Mouse (Mus musculus) CD4-positive, CD25-positive, alpha-beta regulatory T cell, adult 2 months (primary cell): Measurements from ENCODE around the gene Prickle3.

ENCODE experiments used
- DNase-seq: peaks from one replicate; pipeline ENCODE4 v3.0.0-alpha.2; 2012; ENCODE audit warnings: low read depth, low spot score

The Prickle3 gene

GRCm38 (mm10) chrX:7657221-7657639 is at the start of gene Prickle3:
Gene Prickle3, plus strand, starts transcription at chrX:7657260.
- DNase-seq = peak; percentile 81

GRCm38 (mm10) chrX:7610035-7610434 is 47.0 kb upstream of the Prickle3 start:
- DNase-seq = no peak

GRCm38 (mm10) chrX:7610536-7611258 is 46.4 kb upstream of the Prickle3 start:
- DNase-seq = no peak

DNA sequence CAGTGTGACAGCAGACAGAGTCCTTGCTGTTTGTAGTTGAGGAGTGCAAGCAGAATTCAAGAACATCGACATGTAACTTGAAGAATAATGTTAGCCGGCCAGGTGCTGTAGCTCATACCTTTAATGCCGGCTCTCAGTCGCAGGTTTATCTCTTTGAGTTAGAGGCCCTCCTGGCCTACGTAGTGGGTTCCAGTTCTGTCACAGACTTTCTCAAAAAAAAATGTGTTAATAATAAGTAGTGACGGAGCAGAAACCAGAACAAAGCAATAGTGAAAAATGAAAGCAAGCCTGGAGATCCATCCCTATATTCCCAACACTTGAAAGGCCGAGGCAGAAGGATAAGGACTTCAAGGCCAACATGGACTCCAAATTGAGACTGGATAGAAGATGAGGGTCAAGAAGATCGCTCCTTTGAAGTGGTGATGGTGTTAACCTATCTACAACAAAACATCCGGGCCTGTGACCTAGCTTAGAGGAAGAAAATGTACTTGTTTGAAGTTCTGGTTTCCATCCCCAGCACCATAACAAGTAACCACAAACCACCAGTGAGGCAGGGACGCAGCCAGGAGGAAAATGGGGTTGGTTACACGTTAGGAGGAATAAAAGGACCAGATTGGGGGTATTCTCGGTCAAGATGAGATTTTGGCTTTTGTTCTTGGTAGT is 39.0 kb upstream of the Prickle3 start:
- peak; percentile 68 for DNase-seq

DNA sequence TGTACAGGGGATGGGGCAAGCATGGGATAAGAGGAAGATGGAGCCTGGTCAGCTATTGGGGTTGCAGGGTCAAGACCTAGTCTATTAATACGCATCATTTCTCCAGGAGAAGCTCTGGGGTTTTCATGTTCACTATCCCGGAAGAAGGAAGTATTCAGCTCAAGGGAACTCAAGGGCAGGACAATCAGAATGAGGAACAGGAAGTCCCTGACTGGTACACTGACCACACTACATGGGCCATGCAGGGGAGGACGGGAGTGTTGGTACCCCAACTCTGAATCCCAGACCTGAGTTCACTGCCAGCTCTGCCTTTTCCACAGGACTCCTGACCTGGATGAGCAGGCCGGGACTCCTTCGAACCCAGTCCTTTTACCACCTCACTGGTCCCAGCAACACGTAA is 24.5 kb upstream of the Prickle3 start:
- no peak for DNase-seq

- no peak for DNase-seq
Measured at GRCm38 (mm10) chrX:7635101-7635500, 22.0 kb upstream of the Prickle3 start.

DNA sequence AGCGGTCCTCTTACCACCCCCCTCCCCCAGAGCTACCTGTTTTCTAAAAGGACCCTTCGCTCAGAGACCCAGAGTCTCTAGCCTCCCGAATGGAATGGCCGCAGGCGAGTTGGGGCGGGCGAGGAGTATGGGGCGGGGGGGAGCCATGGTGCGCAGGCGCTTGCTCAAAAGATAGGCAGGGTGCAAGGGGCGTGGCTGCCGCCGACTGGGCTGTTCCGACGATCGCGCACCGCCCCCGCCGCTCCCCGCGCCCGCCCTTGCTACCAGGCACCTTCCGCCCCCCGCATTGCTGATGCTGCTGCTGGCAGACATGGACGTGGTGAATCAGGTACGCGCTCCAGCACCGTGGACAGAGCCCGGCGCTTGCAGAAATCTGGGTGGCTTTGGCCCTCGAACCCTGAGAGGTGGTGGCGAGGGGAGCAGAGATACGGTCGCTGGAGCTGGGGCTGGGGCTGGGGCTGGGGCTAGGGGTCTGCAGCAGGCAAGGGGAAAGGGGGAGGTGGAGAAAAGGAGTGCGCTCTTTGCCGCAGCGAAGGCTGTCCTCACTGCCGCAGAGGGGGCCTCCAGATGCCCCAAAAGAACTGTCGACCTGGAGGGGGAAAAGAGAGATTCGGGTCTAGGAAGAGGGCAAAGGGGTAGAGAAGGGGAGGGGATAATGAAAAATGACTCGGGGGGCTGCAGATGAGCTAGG is 18.5 kb upstream of the Prickle3 start, which contains the start of gene Syp:
TSS of gene Syp (plus strand) at position 71 of the 691 bp plus-strand sequence.
- peak; percentile 91 for DNase-seq

- DNase-seq = no peak
Measured at GRCm38 (mm10) chrX:7639536-7640325, 17.3 kb upstream of the Prickle3 start.

DNA sequence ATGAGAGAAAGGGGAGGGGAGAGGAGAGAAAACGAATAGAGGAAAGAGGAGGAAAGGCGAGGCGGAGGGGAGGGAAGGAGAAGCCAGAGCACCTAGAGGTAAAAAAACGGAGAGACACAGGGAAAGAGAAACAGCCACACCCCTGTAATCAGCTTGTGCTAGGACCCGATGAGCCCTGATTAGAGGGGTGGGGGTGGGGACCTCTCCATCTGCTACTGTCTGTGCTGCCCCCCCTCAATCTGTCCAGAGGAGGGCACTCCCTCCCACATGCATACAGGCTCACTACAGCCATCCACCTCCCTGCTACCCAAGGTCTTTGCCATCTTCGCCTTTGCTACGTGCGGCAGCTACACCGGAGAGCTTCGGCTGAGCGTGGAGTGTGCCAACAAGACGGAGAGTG is 16.3 kb upstream of the Prickle3 start:
- no peak for DNase-seq

DNA sequence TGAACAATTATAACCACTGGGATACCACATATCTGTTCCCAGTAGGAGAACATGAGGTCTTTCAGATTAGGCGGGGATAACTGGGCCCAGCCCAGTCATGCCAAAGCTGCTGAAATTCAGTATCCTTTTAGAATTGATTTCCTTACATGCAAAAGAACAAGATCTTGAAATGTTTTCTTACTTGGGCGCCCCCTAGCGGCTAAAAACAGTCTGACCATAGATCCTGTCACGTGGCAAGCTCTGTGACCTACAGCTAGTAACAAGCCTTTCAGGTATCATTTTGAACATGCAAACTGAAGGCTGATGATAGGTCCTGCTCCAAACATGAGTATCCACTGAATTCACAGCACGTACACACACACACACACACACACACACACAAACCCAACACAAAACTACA is 11.7 kb upstream of the Prickle3 start:
- peak; percentile 88 for DNase-seq

DNA sequence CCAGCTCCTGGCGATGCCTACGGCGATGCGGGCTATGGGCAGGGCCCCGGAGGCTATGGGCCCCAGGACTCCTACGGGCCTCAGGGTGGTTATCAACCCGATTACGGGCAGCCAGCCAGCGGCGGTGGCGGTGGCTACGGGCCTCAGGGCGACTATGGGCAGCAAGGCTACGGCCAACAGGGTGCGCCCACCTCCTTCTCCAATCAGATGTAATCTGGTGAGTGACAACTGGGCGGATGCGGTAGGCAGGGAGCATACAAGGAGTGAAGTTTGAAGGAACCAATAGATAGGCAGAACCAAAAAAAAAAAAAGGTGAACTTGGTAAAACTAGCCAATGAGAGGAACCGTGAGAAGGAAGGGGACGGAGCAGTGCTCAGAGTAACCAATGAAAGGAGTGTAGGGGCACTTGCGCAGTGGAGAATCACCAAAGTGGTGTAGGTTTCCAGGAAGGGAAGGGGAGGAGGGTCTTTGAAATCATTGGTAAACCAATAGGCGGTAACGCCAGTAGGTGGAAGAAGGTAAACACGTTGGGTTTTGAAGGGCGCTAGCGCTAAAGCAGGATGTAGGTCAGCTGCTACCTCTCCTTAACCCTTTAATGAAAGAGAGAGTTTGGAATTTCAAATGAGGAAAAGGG is 8.3 kb upstream of the Prickle3 start:
- peak; percentile 92 for DNase-seq

- DNase-seq = no peak
Measured at GRCm38 (mm10) chrX:7658031-7658784, 1.1 kb downstream of the Prickle3 start.

DNA sequence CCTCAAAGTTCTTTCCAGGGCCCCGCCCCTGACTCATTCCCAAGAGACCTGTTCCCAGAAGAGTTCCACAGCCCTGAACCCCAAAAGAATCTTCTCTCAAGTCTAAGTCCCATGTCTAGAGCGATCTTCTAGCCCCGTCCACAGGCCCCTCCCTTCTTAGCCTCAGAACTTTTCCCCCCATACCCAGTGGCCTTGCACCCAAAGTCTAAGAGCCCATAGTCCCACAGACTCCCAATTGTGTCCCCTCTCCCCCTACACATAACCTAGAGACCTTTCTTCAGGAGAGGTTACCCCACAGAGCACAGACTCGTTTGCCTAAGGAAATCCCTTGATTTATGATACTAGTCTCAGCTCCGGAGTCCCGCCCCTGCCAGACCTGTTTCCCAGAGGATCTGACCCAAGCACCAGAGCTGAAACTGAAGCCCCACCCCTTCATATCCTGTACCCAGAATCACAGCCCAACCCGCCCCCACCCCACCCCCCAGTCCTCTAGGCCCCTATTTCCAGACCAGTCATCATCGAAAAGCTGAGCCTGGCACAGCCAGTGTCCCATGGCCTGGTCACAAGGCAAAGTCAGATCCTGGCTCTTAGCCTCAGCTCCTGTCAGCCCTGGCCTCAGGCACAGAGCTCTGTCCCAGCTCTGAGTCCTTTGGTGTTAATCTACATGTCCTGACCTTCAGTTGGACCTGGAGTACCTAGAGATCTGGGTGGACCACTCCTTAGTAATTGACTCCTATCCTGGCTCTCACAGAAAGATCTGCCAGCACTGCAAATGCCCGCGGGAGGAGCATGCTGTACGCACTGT is 1.9 kb downstream of the Prickle3 start:
- DNase-seq = no peak

DNA sequence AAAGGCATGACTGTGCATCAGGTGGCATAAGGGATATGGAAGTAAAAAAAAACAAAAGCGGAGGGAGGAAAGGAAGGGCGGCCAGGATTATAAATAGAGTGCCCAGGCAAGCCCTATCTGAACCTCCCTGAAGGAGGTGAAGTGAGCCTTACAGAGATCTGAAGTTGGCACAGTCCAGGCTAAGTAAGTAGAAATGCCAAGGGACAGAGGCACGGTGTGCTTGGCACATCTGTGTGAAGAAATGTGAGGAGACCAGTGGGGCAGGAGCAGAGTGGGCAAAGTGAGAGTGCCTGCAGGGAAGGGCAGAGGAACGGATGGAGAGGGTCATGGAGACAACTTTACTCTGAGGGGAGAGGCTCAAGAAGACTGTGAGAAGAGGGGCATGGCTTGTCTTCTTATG is 4.0 kb downstream of the Prickle3 start:
- no peak for DNase-seq

GRCm38 (mm10) chrX:7662936-7663335 is 5.9 kb downstream of the Prickle3 start:
- DNase-seq = no peak

GRCm38 (mm10) chrX:7664791-7665190 is 7.7 kb downstream of the Prickle3 start:
- no peak for DNase-seq

DNA sequence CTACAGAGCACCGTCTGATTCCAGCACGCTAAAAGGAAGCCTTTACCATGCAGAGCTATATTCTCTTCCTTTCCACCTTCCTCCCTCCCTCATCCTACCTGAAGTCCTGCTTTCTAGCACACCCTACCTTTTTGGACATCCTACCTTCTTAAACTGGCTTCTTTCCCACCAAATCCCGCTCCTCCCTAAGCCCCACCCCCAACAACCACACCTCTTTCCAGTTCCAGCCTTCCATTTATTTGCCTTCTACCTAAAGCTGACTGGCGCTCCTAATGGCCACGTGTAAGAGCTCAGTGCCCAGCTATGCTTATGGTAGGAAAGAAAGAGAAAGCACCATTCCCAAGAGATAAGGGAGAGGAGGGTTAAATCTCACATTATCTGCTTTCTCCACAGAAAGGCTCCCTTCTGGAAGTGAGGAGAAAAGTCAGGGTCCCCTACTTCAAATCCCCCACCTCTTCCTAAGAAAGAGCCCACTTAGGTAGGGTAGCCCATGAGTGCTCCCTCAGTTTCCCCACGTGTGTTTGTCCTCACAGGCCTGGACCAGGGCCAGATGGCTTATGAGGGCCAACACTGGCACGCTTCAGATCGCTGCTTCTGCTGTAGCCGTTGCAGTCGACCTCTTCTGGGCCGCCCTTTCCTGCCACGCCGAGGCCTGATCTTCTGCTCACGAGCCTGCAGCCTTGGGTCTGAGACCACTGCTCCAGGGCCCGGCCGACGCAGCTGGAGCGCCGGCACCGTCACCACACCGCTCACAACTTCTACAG is 8.9 kb downstream of the Prickle3 start:
- DNase-seq = no peak

- DNase-seq = peak; percentile 66
Measured at GRCm38 (mm10) chrX:7670390-7670881, 13.4 kb downstream of the Prickle3 start.
